Mouse (Mus musculus): ENCODE measurements at regions not wholly inside any gene's neighbourhood (a gene's known extent, or its start where the extent isn't known, plus 50 kb on each side); places are given as distances from the start of the nearest gene placed in this dataset.

GRCm38 (mm10) chr3:21835526-21835925 is 240.9 kb upstream of the Tbl1xr1 start:
- H3K79me2 ChIP-seq (replicated peaks; ENCODE audit: control insufficient read depth, insufficient read depth, low read length) = no peaks in the 10 kb centered on the region
- peaks cover 4% of the 10 kb centered on the region for H3K4me1 ChIP-seq (ENCODE audit: control insufficient read depth, insufficient read depth, low read length)
- no peak overlapping the region for H3K9ac ChIP-seq (ENCODE audit: low read depth, low read length)
- TF ChIP-seq POLR2A (IDR thresholded peaks at IDR 0.05; ENCODE audit: insufficient read depth, low read depth, low read length) = no peak
- TF ChIP-seq EP300 (IDR thresholded peaks at IDR 0.05; ENCODE audit: insufficient read depth, low read depth, low read length) = no peak
- TF ChIP-seq CTCF (IDR thresholded peaks at IDR 0.05) = no peak
- no peak overlapping the region for H3K27ac ChIP-seq
- DNase-seq = no peak
- intact Hi-C loops (cut with DNase I) = no loop called here
- no peak overlapping the region for H3K4me3 ChIP-seq
- WGBS = 58% methylated on average over 1 of the region's 1 CpGs
- no peaks in the 10 kb centered on the region for H3K27me3 ChIP-seq (ENCODE audit: control insufficient read depth, insufficient read depth, low read length)
- H3K36me3 ChIP-seq (ENCODE audit: control insufficient read depth, insufficient read depth, low read length) = no peaks in the 10 kb centered on the region

GRCm38 (mm10) chr3:21837297-21837946 is 239.0 kb upstream of the Tbl1xr1 start:
- Histone ChIP-seq H3K36me3 (ENCODE audit: control insufficient read depth, insufficient read depth, low read length) (peaks cover 3% of the 10 kb centered on the region; the same call in 1 of the 2 replicates), H3K4me3 (no peak overlapping the region), H3K4me1 (ENCODE audit: control insufficient read depth, insufficient read depth, low read length) (peaks cover 8% of the 10 kb centered on the region), H3K27me3 (ENCODE audit: control insufficient read depth, insufficient read depth, low read length) (no peaks in the 10 kb centered on the region), H3K9ac (ENCODE audit: low read depth, low read length) (no peak overlapping the region), H3K27ac (no peak overlapping the region), H3K79me2 (replicated peaks; ENCODE audit: control insufficient read depth, insufficient read depth, low read length) (no peaks in the 10 kb centered on the region)
- no peak for DNase-seq
- no peak for TF ChIP-seq EP300 (IDR thresholded peaks at IDR 0.05; ENCODE audit: insufficient read depth, low read depth, low read length)
- TF ChIP-seq CTCF (IDR thresholded peaks at IDR 0.05) = no peak
- TF ChIP-seq POLR2A (IDR thresholded peaks at IDR 0.05; ENCODE audit: insufficient read depth, low read depth, low read length) = no peak
- intact Hi-C loops (cut with DNase I) = no loop called here
- 44% methylated on average over 4 of the region's 4 CpGs for WGBS

GRCm38 (mm10) chr3:21840751-21841488 is 235.5 kb upstream of the Tbl1xr1 start:
- 32% methylated on average over 5 of the region's 5 CpGs for WGBS
- Histone ChIP-seq H3K79me2 (replicated peaks; ENCODE audit: control insufficient read depth, insufficient read depth, low read length) (no peaks in the 10 kb centered on the region), H3K36me3 (ENCODE audit: control insufficient read depth, insufficient read depth, low read length) (peaks cover 3% of the 10 kb centered on the region; the same call in 1 of the 2 replicates), H3K27ac (no peak overlapping the region), H3K4me3 (no peak overlapping the region), H3K9ac (ENCODE audit: low read depth, low read length) (no peak overlapping the region), H3K27me3 (ENCODE audit: control insufficient read depth, insufficient read depth, low read length) (no peaks in the 10 kb centered on the region), H3K4me1 (ENCODE audit: control insufficient read depth, insufficient read depth, low read length) (peaks cover 8% of the 10 kb centered on the region)
- intact Hi-C loops (cut with DNase I) = no loop called here
- no peak for TF ChIP-seq CTCF (IDR thresholded peaks at IDR 0.05)
- TF ChIP-seq POLR2A (IDR thresholded peaks at IDR 0.05; ENCODE audit: insufficient read depth, low read depth, low read length) = no peak
- no peak for TF ChIP-seq EP300 (IDR thresholded peaks at IDR 0.05; ENCODE audit: insufficient read depth, low read depth, low read length)
- DNase-seq = no peak

GRCm38 (mm10) chr3:21841506-21841905 is 234.9 kb upstream of the Tbl1xr1 start:
- DNase-seq = no peak
- no peaks in the 10 kb centered on the region for H3K79me2 ChIP-seq (replicated peaks; ENCODE audit: control insufficient read depth, insufficient read depth, low read length)
- peaks cover 8% of the 10 kb centered on the region for H3K4me1 ChIP-seq (ENCODE audit: control insufficient read depth, insufficient read depth, low read length)
- intact Hi-C loops (cut with DNase I) = no loop called here
- H3K27ac ChIP-seq = no peak overlapping the region
- no peaks in the 10 kb centered on the region for H3K27me3 ChIP-seq (ENCODE audit: control insufficient read depth, insufficient read depth, low read length)
- H3K4me3 ChIP-seq = no peak overlapping the region
- no peak for TF ChIP-seq EP300 (IDR thresholded peaks at IDR 0.05; ENCODE audit: insufficient read depth, low read depth, low read length)
- TF ChIP-seq CTCF (IDR thresholded peaks at IDR 0.05) = no peak
- TF ChIP-seq POLR2A (IDR thresholded peaks at IDR 0.05; ENCODE audit: insufficient read depth, low read depth, low read length) = no peak
- no peak overlapping the region for H3K9ac ChIP-seq (ENCODE audit: low read depth, low read length)
- H3K36me3 ChIP-seq (ENCODE audit: control insufficient read depth, insufficient read depth, low read length) = peaks cover 3% of the 10 kb centered on the region; the same call in 1 of the 2 replicates
- WGBS = 52% methylated on average over 1 of the region's 1 CpGs

GRCm38 (mm10) chr3:21842545-21843291 is 233.7 kb upstream of the Tbl1xr1 start:
- TF ChIP-seq EP300 (IDR thresholded peaks at IDR 0.05; ENCODE audit: insufficient read depth, low read depth, low read length) (no peak), POLR2A (IDR thresholded peaks at IDR 0.05; ENCODE audit: insufficient read depth, low read depth, low read length) (no peak), CTCF (IDR thresholded peaks at IDR 0.05) (no peak)
- H3K4me1 ChIP-seq (ENCODE audit: control insufficient read depth, insufficient read depth, low read length) = peaks cover 8% of the 10 kb centered on the region
- H3K36me3 ChIP-seq (ENCODE audit: control insufficient read depth, insufficient read depth, low read length) = peaks cover 3% of the 10 kb centered on the region; the same call in 1 of the 2 replicates
- H3K4me3 ChIP-seq = no peak overlapping the region
- no peaks in the 10 kb centered on the region for H3K79me2 ChIP-seq (replicated peaks; ENCODE audit: control insufficient read depth, insufficient read depth, low read length)
- H3K9ac ChIP-seq (ENCODE audit: low read depth, low read length) = no peak overlapping the region
- 39% methylated on average over 10 of the region's 10 CpGs for WGBS
- no peak for DNase-seq
- no peaks in the 10 kb centered on the region for H3K27me3 ChIP-seq (ENCODE audit: control insufficient read depth, insufficient read depth, low read length)
- intact Hi-C loops (cut with DNase I) = loop anchor here (2.0 kb wide), 1 partner anchor 92 kb away; no protein-coding TSS in a partner anchor
- H3K27ac ChIP-seq = no peak overlapping the region
